ENCODE assay signal across 13 mouse cellular contexts in genomic region chr11:110814732-110815131, GRCm38 (mm10).
"Had no signal": no experiment of that assay in that cellular context is flagged by ENCODE, and none has a peak within 500 bp of the region (broad histone marks: within the 10 kb centered on the region; RNA-seq: fewer than 3 reads in every experiment).

No protein-coding gene starts in this region.

- ATAC-seq: hindbrain, embryonic 16.5 days; inflammation-experienced regulatory T-cells, adult 6 months; intestine, postnatal 0 days; midbrain, embryonic 13.5 days had no signal

- H3K4me1 ChIP-seq: limb, embryonic 13.5 days; midbrain, embryonic 13.5 days; neural tube, embryonic 12.5 days had no signal

- H3K27me3 ChIP-seq: limb, embryonic 13.5 days; midbrain, embryonic 13.5 days; neural tube, embryonic 12.5 days had no signal

- H3K27ac ChIP-seq: layer of hippocampus, adult 2 months; limb, embryonic 13.5 days; liver, embryonic 14.5 days; midbrain, embryonic 13.5 days; neural tube, embryonic 12.5 days; stomach, postnatal 0 days had no signal

- H3K4me2 ChIP-seq: limb, embryonic 13.5 days; midbrain, embryonic 13.5 days; neural tube, embryonic 12.5 days had no signal

- H3K9ac ChIP-seq: limb, embryonic 13.5 days; liver, embryonic 14.5 days; midbrain, embryonic 13.5 days; neural tube, embryonic 12.5 days had no signal

- DNase-seq: left cerebral cortex, postnatal 4 days; lung, adult 18-20 months; thymus, adult 18-20 months; thymus, postnatal 25 days had no signal

- H3K4me3 ChIP-seq: layer of hippocampus, adult 2 months; limb, embryonic 13.5 days; midbrain, embryonic 13.5 days; neural tube, embryonic 12.5 days had no signal

- H3K36me3 ChIP-seq: limb, embryonic 13.5 days; midbrain, embryonic 13.5 days; neural tube, embryonic 12.5 days had no signal

- H3K9me3 ChIP-seq: limb, embryonic 13.5 days; midbrain, embryonic 13.5 days; neural tube, embryonic 12.5 days had no signal
